Comparison of ENCODE assay signal across 9 mouse cellular contexts in the genomic region with DNA sequence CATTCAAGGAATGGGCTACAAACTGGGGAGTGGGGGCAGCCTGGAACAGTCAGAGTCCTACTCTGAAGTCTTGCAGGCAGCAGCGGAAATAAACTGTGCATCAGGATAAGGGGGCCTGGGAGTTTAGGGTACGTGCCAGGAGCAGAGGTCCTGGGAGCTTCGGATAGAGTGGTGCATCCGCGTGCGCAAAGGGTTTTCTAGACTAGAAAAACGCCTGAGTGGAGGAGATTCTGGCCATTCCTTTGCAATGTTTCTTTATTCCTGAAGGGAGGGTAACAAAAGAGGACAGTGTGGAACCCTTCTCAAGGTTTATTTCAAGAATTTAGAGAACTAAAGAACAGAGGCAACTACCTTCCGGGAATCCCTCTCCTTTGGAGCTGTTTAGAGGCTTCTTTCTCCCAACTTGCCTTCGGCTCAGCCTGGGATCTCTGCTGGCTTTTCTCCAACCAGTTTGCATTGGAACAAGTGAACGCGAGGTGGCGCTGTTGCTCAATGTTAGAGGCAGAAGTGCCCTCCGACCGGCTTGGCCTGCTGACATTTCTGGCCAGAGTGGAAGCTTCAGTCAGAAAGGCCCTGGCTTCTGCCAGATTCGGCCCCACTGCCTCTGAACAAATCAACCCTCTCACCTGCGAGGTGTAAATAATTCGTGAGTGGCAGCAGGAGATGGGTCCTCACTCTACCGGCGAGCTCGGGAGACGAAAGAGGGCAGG. TPM values are rescaled to one million over a fixed set of nuclear protein-coding genes. Genes with fewer than 3 reads are reported as not detected.
DNase-seq lines count a peak whose midpoint lies in the region; ATAC-seq and TF ChIP-seq lines count a peak whose summit lies in the region.
"Had no signal": no experiment of that assay in that cellular context is flagged by ENCODE, and none has a peak within 500 bp of the region (broad histone marks: within the 10 kb centered on the region; RNA-seq: fewer than 3 reads in every experiment).

No protein-coding gene starts in this region.

- H3K36me3 ChIP-seq in kidney, embryonic 14.5 days (ENCODE audit: control insufficient read depth, insufficient read depth, low read length), result no peaks in the 10 kb centered on the region; the same call in 1 of the 2 replicates
- H3K36me3 ChIP-seq in liver, adult 2 months (ENCODE audit: control insufficient read depth, insufficient read depth, low read length), result no peaks in the 10 kb centered on the region
- peaks cover 2% of the 10 kb centered on the region; the same call in 1 of the 2 replicates for H3K36me3 ChIP-seq in neural tube, embryonic 11.5 days (ENCODE audit: control insufficient read depth, insufficient read depth, low read length)
- no peaks in the 10 kb centered on the region for H3K36me3 ChIP-seq in stomach, embryonic 14.5 days (ENCODE audit: control insufficient read depth, insufficient read depth, low read length)
- H3K36me3 ChIP-seq: embryonic facial prominence, embryonic 13.5 days had no signal

- no peaks in the 10 kb centered on the region for H3K9me3 ChIP-seq in kidney, embryonic 14.5 days (ENCODE audit: control insufficient read depth, low read length)
- no peaks in the 10 kb centered on the region for H3K9me3 ChIP-seq in neural tube, embryonic 11.5 days (ENCODE audit: control insufficient read depth, low read length)
- no peaks in the 10 kb centered on the region for H3K9me3 ChIP-seq in stomach, embryonic 14.5 days (ENCODE audit: control insufficient read depth, low read depth, low read length)
- H3K9me3 ChIP-seq: embryonic facial prominence, embryonic 13.5 days had no signal

- WGBS in kidney, embryonic 14.5 days, result 5% methylated on average over 21 of the region's 21 CpGs
- WGBS in liver, adult 2 months, result 6% methylated on average over 21 of the region's 21 CpGs
- WGBS in neural tube, embryonic 11.5 days, result 2% methylated on average over 21 of the region's 21 CpGs
- 4% methylated on average over 21 of the region's 21 CpGs for WGBS in stomach, embryonic 14.5 days

- peak overlapping the region; percentile 28; the same call in 1 of the 2 replicates for H3K9ac ChIP-seq in kidney, embryonic 14.5 days (ENCODE audit: low read depth, low read length)
- no peak overlapping the region for H3K9ac ChIP-seq in liver, adult 2 months (ENCODE audit: low read depth, low read length)
- peak overlapping the region; percentile 58 for H3K9ac ChIP-seq in neural tube, embryonic 11.5 days (ENCODE audit: low read length)
- H3K9ac ChIP-seq in stomach, embryonic 14.5 days (replicated peaks; ENCODE audit: low read depth, low read length), result no peak overlapping the region
- H3K9ac ChIP-seq: embryonic facial prominence, embryonic 13.5 days had no signal

- H3K27me3 ChIP-seq in kidney, embryonic 14.5 days (ENCODE audit: control insufficient read depth, insufficient read depth, low read length), result peaks cover 42% of the 10 kb centered on the region
- peaks cover 26% of the 10 kb centered on the region for H3K27me3 ChIP-seq in liver, adult 2 months (ENCODE audit: control insufficient read depth, insufficient read depth, low read length)
- peaks cover 39% of the 10 kb centered on the region for H3K27me3 ChIP-seq in neural tube, embryonic 11.5 days (ENCODE audit: control insufficient read depth, insufficient read depth, low read length)
- peaks cover 83% of the 10 kb centered on the region for H3K27me3 ChIP-seq in stomach, embryonic 14.5 days (ENCODE audit: control insufficient read depth, insufficient read depth, low read length)

- H3K4me1 ChIP-seq in kidney, embryonic 14.5 days (ENCODE audit: control insufficient read depth, insufficient read depth, low read length), result peaks cover 73% of the 10 kb centered on the region
- H3K4me1 ChIP-seq in liver, adult 2 months (ENCODE audit: control insufficient read depth, insufficient read depth, low read length), result no peaks in the 10 kb centered on the region
- peaks cover 30% of the 10 kb centered on the region for H3K4me1 ChIP-seq in neural tube, embryonic 11.5 days (ENCODE audit: control insufficient read depth, insufficient read depth, low read length)
- H3K4me1 ChIP-seq in stomach, embryonic 14.5 days (ENCODE audit: control insufficient read depth, insufficient read depth, low read length), result peaks cover 6% of the 10 kb centered on the region; the same call in 1 of the 2 replicates

- TF ChIP-seq CTCF in liver, adult 2 months (IDR thresholded peaks at IDR 0.05; ENCODE audit: low read depth, low read length), result peak; percentile 93

- peak; percentile 15 for ATAC-seq in kidney, embryonic 14.5 days (ENCODE audit: low FRiP score, low TSS enrichment)
- ATAC-seq in neural tube, embryonic 11.5 days (ENCODE audit: insufficient read depth, low FRiP score, low TSS enrichment), result peak; percentile 24; the same call in 1 of the 2 replicates
- peak; percentile 46; the same call in 1 of the 2 replicates for ATAC-seq in stomach, embryonic 14.5 days (ENCODE audit: insufficient number of reproducible peaks, insufficient read depth, low FRiP score, low read depth)

- no peak for TF ChIP-seq POLR2A in liver, adult 2 months (IDR thresholded peaks at IDR 0.05; ENCODE audit: extremely low read depth, insufficient read depth, low read length)

- H3K27ac ChIP-seq in kidney, embryonic 14.5 days (ENCODE audit: low read depth, low read length), result peak overlapping the region; percentile 69
- no peak overlapping the region for H3K27ac ChIP-seq in liver, adult 2 months (replicated peaks; ENCODE audit: insufficient read depth, low read depth, low read length)
- H3K27ac ChIP-seq in neural tube, embryonic 11.5 days (ENCODE audit: low read depth, low read length), result peak overlapping the region; percentile 98
- no peak overlapping the region for H3K27ac ChIP-seq in stomach, embryonic 14.5 days (ENCODE audit: low read length)
- H3K27ac ChIP-seq: embryonic facial prominence, embryonic 13.5 days had no signal

- no peaks in the 10 kb centered on the region for H3K79me2 ChIP-seq in liver, adult 2 months (ENCODE audit: control insufficient read depth, insufficient read depth, low read length)

- H3K4me2 ChIP-seq in kidney, embryonic 14.5 days (replicated peaks; ENCODE audit: low read depth, low read length), result peak overlapping the region; percentile 19
- H3K4me2 ChIP-seq in neural tube, embryonic 11.5 days (ENCODE audit: low read depth), result peak overlapping the region; percentile 90
- no peak overlapping the region for H3K4me2 ChIP-seq in stomach, embryonic 14.5 days (replicated peaks; ENCODE audit: low read depth, low read length)
- H3K4me2 ChIP-seq: embryonic facial prominence, embryonic 13.5 days had no signal

- no peak overlapping the region for H3K4me3 ChIP-seq in kidney, embryonic 14.5 days (ENCODE audit: low read length)
- no peak overlapping the region for H3K4me3 ChIP-seq in liver, adult 2 months (ENCODE audit: insufficient read depth, low read depth, low read length)
- peak overlapping the region; percentile 95 for H3K4me3 ChIP-seq in neural tube, embryonic 11.5 days (ENCODE audit: low read depth, low read length)
- no peak overlapping the region for H3K4me3 ChIP-seq in stomach, embryonic 14.5 days (ENCODE audit: low read depth, low read length)
- H3K4me3 ChIP-seq: embryonic facial prominence, embryonic 13.5 days had no signal

- peak; percentile 76 for DNase-seq in A20 (ENCODE audit: low read depth, low spot score)
- DNase-seq in adrenal gland, adult 8-10 months, result peak; percentile 84
- peak; percentile 96 for DNase-seq in embryo, embryonic 11 days
- peak; percentile 93 for DNase-seq in heart, adult 8-10 months (ENCODE audit: low spot score)
- peak; percentile 67 for DNase-seq in liver, adult 2 months (ENCODE audit: extremely low read depth, low read depth, low spot score)
- DNase-seq in neural tube, embryonic 11.5 days (ENCODE audit: low spot score), result peak; percentile 94

RNA-seq across cellular contexts. Expression of gene Hoxc8, which starts 3.1 kb away (rescaled TPM):
- 10 to 100 TPM; 30.1 to 35.8 (median 32.2) TPM for total RNA-seq in adrenal gland, adult 8-10 months (2022)
- not detected for total RNA-seq in heart, adult 8-10 months (2022)
- 12.6 and 13.8 TPM in 2 replicates for polyA plus RNA-seq in kidney, embryonic 14.5 days (2014; fragmentation: Nextera tagmentation; extraction: Ambion mirVana)
- total RNA-seq in liver, adult 2 months (2014; rRNA removed), result not detected in 2 replicates
- polyA plus RNA-seq in liver, adult 2 months (2012; rRNA removed), result not detected in 2 replicates
- polyA plus RNA-seq in neural tube, embryonic 11.5 days (2014; fragmentation: Nextera tagmentation; extraction: Ambion mirVana), result 63.7 and 67.1 TPM in 2 replicates
- polyA plus RNA-seq in stomach, embryonic 14.5 days (2014; fragmentation: Nextera tagmentation; extraction: Ambion mirVana), result 1.0 and 1.1 TPM in 2 replicates
- polyA plus RNA-seq: embryonic facial prominence, embryonic 13.5 days had no signal

RNA-seq across cellular contexts. Expression of gene Hoxc6, which starts 10.8 kb away (rescaled TPM):
- total RNA-seq in adrenal gland, adult 8-10 months (2022), result 10 to 100 TPM; 52.9 to 79.0 (median 59.6) TPM
- total RNA-seq in heart, adult 8-10 months (2022), result under 1 TPM in 2 of 4 experiments, not detected in 2; 0.25 to 0.62 TPM
- 12.3 and 16.1 TPM in 2 replicates for polyA plus RNA-seq in kidney, embryonic 14.5 days (2014; fragmentation: Nextera tagmentation; extraction: Ambion mirVana)
- not detected in 2 replicates for total RNA-seq in liver, adult 2 months (2014; rRNA removed)
- not detected in 2 replicates for polyA plus RNA-seq in liver, adult 2 months (2012; rRNA removed)
- polyA plus RNA-seq in neural tube, embryonic 11.5 days (2014; fragmentation: Nextera tagmentation; extraction: Ambion mirVana), result 95.9 and 96.4 TPM in 2 replicates
- 4.8 and 5.5 TPM in 2 replicates for polyA plus RNA-seq in stomach, embryonic 14.5 days (2014; fragmentation: Nextera tagmentation; extraction: Ambion mirVana)
- polyA plus RNA-seq: embryonic facial prominence, embryonic 13.5 days had no signal

RNA-seq across cellular contexts. Expression of gene Hoxc9, which starts 11.0 kb away (rescaled TPM):
- total RNA-seq in adrenal gland, adult 8-10 months (2022), result under 1 TPM; 0.52 to 0.99 (median 0.83) TPM
- not detected for total RNA-seq in heart, adult 8-10 months (2022)
- 10.3 and 10.7 TPM in 2 replicates for polyA plus RNA-seq in kidney, embryonic 14.5 days (2014; fragmentation: Nextera tagmentation; extraction: Ambion mirVana)
- total RNA-seq in liver, adult 2 months (2014; rRNA removed), result not detected in 2 replicates
- not detected in 2 replicates for polyA plus RNA-seq in liver, adult 2 months (2012; rRNA removed)
- polyA plus RNA-seq in neural tube, embryonic 11.5 days (2014; fragmentation: Nextera tagmentation; extraction: Ambion mirVana), result 36.1 and 40.0 TPM in 2 replicates
- polyA plus RNA-seq in stomach, embryonic 14.5 days (2014; fragmentation: Nextera tagmentation; extraction: Ambion mirVana), result not detected in 2 replicates
- polyA plus RNA-seq: embryonic facial prominence, embryonic 13.5 days had no signal

RNA-seq across cellular contexts. Expression of gene Hoxc5, which starts 20.0 kb away (rescaled TPM):
- 10 to 100 TPM in 2 of 4 experiments, 1 to 10 TPM in 2; 6.4 to 16.0 (median 11.4) TPM for total RNA-seq in adrenal gland, adult 8-10 months (2022)
- total RNA-seq in heart, adult 8-10 months (2022), result under 1 TPM in 1 of 4 experiments, not detected in 3; 0.12 TPM
- 5.1 and 5.8 TPM in 2 replicates for polyA plus RNA-seq in kidney, embryonic 14.5 days (2014; fragmentation: Nextera tagmentation; extraction: Ambion mirVana)
- under 0.01 TPM in 1 of 2 replicates, not detected in the other for total RNA-seq in liver, adult 2 months (2014; rRNA removed)
- polyA plus RNA-seq in liver, adult 2 months (2012; rRNA removed), result not detected in 2 replicates
- polyA plus RNA-seq in neural tube, embryonic 11.5 days (2014; fragmentation: Nextera tagmentation; extraction: Ambion mirVana), result 36.3 and 37.3 TPM in 2 replicates
- polyA plus RNA-seq in stomach, embryonic 14.5 days (2014; fragmentation: Nextera tagmentation; extraction: Ambion mirVana), result 20.3 and 20.9 TPM in 2 replicates

RNA-seq across cellular contexts. Expression of gene Hoxc10, which starts 20.7 kb away (rescaled TPM):
- total RNA-seq in adrenal gland, adult 8-10 months (2022), result under 1 TPM in 2 of 4 experiments, not detected in 2; 0.12 to 0.17 TPM
- not detected for total RNA-seq in heart, adult 8-10 months (2022)
- polyA plus RNA-seq in kidney, embryonic 14.5 days (2014; fragmentation: Nextera tagmentation; extraction: Ambion mirVana), result 62.9 and 64.5 TPM in 2 replicates
- not detected in 2 replicates for total RNA-seq in liver, adult 2 months (2014; rRNA removed)
- polyA plus RNA-seq in liver, adult 2 months (2012; rRNA removed), result not detected in 2 replicates
- polyA plus RNA-seq in neural tube, embryonic 11.5 days (2014; fragmentation: Nextera tagmentation; extraction: Ambion mirVana), result 58.3 and 60.4 TPM in 2 replicates
- polyA plus RNA-seq in stomach, embryonic 14.5 days (2014; fragmentation: Nextera tagmentation; extraction: Ambion mirVana), result not detected in 2 replicates

Comparison
In these comparisons a context has a peak if more than half of its experiments do, and no peak if none do; other contexts are left out.
1. H3K27ac ChIP-seq: peak in kidney, embryonic 14.5 days (single experiment) and neural tube, embryonic 11.5 days (single experiment); none in liver, adult 2 months (single experiment) and stomach, embryonic 14.5 days (single experiment).
2. H3K9ac ChIP-seq: peak in kidney, embryonic 14.5 days (single experiment) and neural tube, embryonic 11.5 days (single experiment); none in liver, adult 2 months (single experiment) and stomach, embryonic 14.5 days (single experiment).
3. RNA of gene Hoxc9, which starts 11.0 kb away (polyA plus RNA-seq): 36.1 to 40.0 TPM in neural tube, embryonic 11.5 days and 10.3 to 10.7 TPM in kidney, embryonic 14.5 days; not detected in liver, adult 2 months and not detected in stomach, embryonic 14.5 days; every median in the first group is over 10 times any median in the second.
4. Peak in every context shown above with its lines, with median percentiles within 50 percentile points of each other: DNase-seq and ATAC-seq.